Mouse (Mus musculus): ENCODE results near the gene Rsc1a1. TPM values are rescaled to one million over a fixed set of nuclear protein-coding genes. Genes with fewer than 3 reads are reported as not detected.

The Rsc1a1 gene
- polyA plus RNA-seq, 1 experiment from 2014 or later = not detected

GRCm38 (mm10) chr4:141663122-141663931, 22.1 kb downstream of the Rsc1a1 start:
- peaks cover 27% of the 10 kb centered on the region; the same call in 1 of the 2 replicates for H3K36me3 ChIP-seq
- H3K4me3 ChIP-seq = peak overlapping the region; percentile 86
- H3K9me3 ChIP-seq = no peaks in the 10 kb centered on the region
- WGBS = 4% methylated on average over 41 of the region's 47 CpGs
- peak; percentile 41 for ATAC-seq (ENCODE audit: low read depth)
- peak overlapping the region; percentile 86 for H3K27ac ChIP-seq (replicated peaks)
- peak overlapping the region; percentile 88 for H3K4me2 ChIP-seq
- H3K9ac ChIP-seq = peak overlapping the region; percentile 97
- H3K4me1 ChIP-seq (replicated peaks) = peaks cover 23% of the 10 kb centered on the region
- H3K27me3 ChIP-seq = no peaks in the 10 kb centered on the region

- H3K36me3 ChIP-seq = peaks cover 33% of the 10 kb centered on the region
- ATAC-seq (ENCODE audit: low read depth) = no peak
- H3K9me3 ChIP-seq = no peaks in the 10 kb centered on the region
- H3K27me3 ChIP-seq = no peaks in the 10 kb centered on the region
- 84% methylated on average over 11 of the region's 11 CpGs for WGBS
- H3K4me1 ChIP-seq (replicated peaks) = peaks cover 23% of the 10 kb centered on the region
- H3K9ac ChIP-seq = no peak overlapping the region
- H3K4me3 ChIP-seq = no peak overlapping the region
- H3K27ac ChIP-seq (replicated peaks) = no peak overlapping the region
- no peak overlapping the region for H3K4me2 ChIP-seq
These were observed 24.5 kb downstream of the Rsc1a1 start for GRCm38 (mm10) chr4:141660884-141661283.

- Histone ChIP-seq H3K4me2 (no peak overlapping the region), H3K4me3 (no peak overlapping the region), H3K4me1 (replicated peaks) (peaks cover 18% of the 10 kb centered on the region), H3K9ac (no peak overlapping the region), H3K36me3 (peaks cover 33% of the 10 kb centered on the region), H3K27ac (replicated peaks) (no peak overlapping the region), H3K9me3 (no peaks in the 10 kb centered on the region), H3K27me3 (no peaks in the 10 kb centered on the region)
- no peak for ATAC-seq (ENCODE audit: low read depth)
- 71% methylated on average over 4 of the region's 4 CpGs for WGBS
These were observed 25.7 kb downstream of the Rsc1a1 start for GRCm38 (mm10) chr4:141659739-141660138.

GRCm38 (mm10) chr4:141658846-141659484, 26.4 kb downstream of the Rsc1a1 start:
- H3K9ac ChIP-seq = no peak overlapping the region
- H3K27ac ChIP-seq (replicated peaks) = no peak overlapping the region
- H3K4me3 ChIP-seq = no peak overlapping the region
- H3K4me1 ChIP-seq (replicated peaks) = peaks cover 17% of the 10 kb centered on the region
- H3K9me3 ChIP-seq = no peaks in the 10 kb centered on the region
- no peaks in the 10 kb centered on the region for H3K27me3 ChIP-seq
- peaks cover 33% of the 10 kb centered on the region for H3K36me3 ChIP-seq
- H3K4me2 ChIP-seq = no peak overlapping the region
- ATAC-seq (ENCODE audit: low read depth) = no peak
- WGBS = 95% methylated on average over 6 of the region's 6 CpGs

GRCm38 (mm10) chr4:141656932-141657331, 28.5 kb downstream of the Rsc1a1 start:
- H3K36me3 ChIP-seq = peaks cover 45% of the 10 kb centered on the region
- WGBS = 77% methylated on average over 8 of the region's 8 CpGs
- H3K9ac ChIP-seq = no peak overlapping the region
- H3K9me3 ChIP-seq = no peaks in the 10 kb centered on the region
- H3K4me1 ChIP-seq (replicated peaks) = peaks cover 8% of the 10 kb centered on the region
- no peak for ATAC-seq (ENCODE audit: low read depth)
- H3K27ac ChIP-seq (replicated peaks) = no peak overlapping the region
- H3K4me2 ChIP-seq = no peak overlapping the region
- no peak overlapping the region for H3K4me3 ChIP-seq
- no peaks in the 10 kb centered on the region for H3K27me3 ChIP-seq

GRCm38 (mm10) chr4:141655908-141656608, 29.3 kb downstream of the Rsc1a1 start:
- H3K27me3 ChIP-seq = no peaks in the 10 kb centered on the region
- no peak overlapping the region for H3K4me3 ChIP-seq
- H3K9me3 ChIP-seq = no peaks in the 10 kb centered on the region
- H3K4me1 ChIP-seq (replicated peaks) = peaks cover 10% of the 10 kb centered on the region
- 0 out of 2 replicates have a peak overlapping the region, but pooled peaks have one; percentile 5 for H3K27ac ChIP-seq (replicated peaks)
- H3K9ac ChIP-seq = no peak overlapping the region
- peaks cover 46% of the 10 kb centered on the region for H3K36me3 ChIP-seq
- WGBS = 92% methylated on average over 12 of the region's 12 CpGs
- no peak overlapping the region for H3K4me2 ChIP-seq
- no peak for ATAC-seq (ENCODE audit: low read depth)

GRCm38 (mm10) chr4:141654509-141654908, 30.9 kb downstream of the Rsc1a1 start:
- ATAC-seq (ENCODE audit: low read depth) = no peak
- no peaks in the 10 kb centered on the region for H3K27me3 ChIP-seq
- peaks cover 35% of the 10 kb centered on the region for H3K36me3 ChIP-seq
- H3K9me3 ChIP-seq = no peaks in the 10 kb centered on the region
- H3K4me2 ChIP-seq = no peak overlapping the region
- WGBS = 87% methylated on average over 6 of the region's 6 CpGs
- H3K4me3 ChIP-seq = no peak overlapping the region
- H3K27ac ChIP-seq (replicated peaks) = peak overlapping the region; percentile 34
- H3K4me1 ChIP-seq (replicated peaks) = peaks cover 16% of the 10 kb centered on the region
- H3K9ac ChIP-seq = no peak overlapping the region

- Histone ChIP-seq H3K4me3 (no peak overlapping the region), H3K36me3 (peaks cover 32% of the 10 kb centered on the region), H3K27me3 (no peaks in the 10 kb centered on the region), H3K4me1 (replicated peaks) (peaks cover 23% of the 10 kb centered on the region), H3K9me3 (no peaks in the 10 kb centered on the region), H3K27ac (replicated peaks) (peak overlapping the region; percentile 34), H3K4me2 (no peak overlapping the region), H3K9ac (no peak overlapping the region)
- no peak for ATAC-seq (ENCODE audit: low read depth)
- WGBS = 88% methylated on average over 13 of the region's 13 CpGs
These were observed 31.6 kb downstream of the Rsc1a1 start for GRCm38 (mm10) chr4:141653813-141654212.

- 86% methylated on average over 8 of the region's 8 CpGs for WGBS
- Histone ChIP-seq H3K9me3 (no peaks in the 10 kb centered on the region), H3K36me3 (peaks cover 29% of the 10 kb centered on the region), H3K27ac (replicated peaks) (no peak overlapping the region), H3K27me3 (no peaks in the 10 kb centered on the region), H3K4me1 (replicated peaks) (peaks cover 31% of the 10 kb centered on the region), H3K4me2 (no peak overlapping the region), H3K9ac (no peak overlapping the region), H3K4me3 (no peak overlapping the region)
- no peak for ATAC-seq (ENCODE audit: low read depth)
These were observed 32.4 kb downstream of the Rsc1a1 start for GRCm38 (mm10) chr4:141653044-141653443.

- Histone ChIP-seq H3K27ac (replicated peaks) (0 out of 2 replicates have a peak overlapping the region, but pooled peaks have one; percentile 33), H3K27me3 (no peaks in the 10 kb centered on the region), H3K36me3 (peaks cover 26% of the 10 kb centered on the region), H3K4me2 (no peak overlapping the region), H3K4me1 (replicated peaks) (peaks cover 31% of the 10 kb centered on the region), H3K9ac (no peak overlapping the region), H3K4me3 (no peak overlapping the region), H3K9me3 (no peaks in the 10 kb centered on the region)
- WGBS = 80% methylated on average over 10 of the region's 10 CpGs
- ATAC-seq (ENCODE audit: low read depth) = no peak
These were observed 33.5 kb downstream of the Rsc1a1 start for GRCm38 (mm10) chr4:141651944-141652343.

GRCm38 (mm10) chr4:141651286-141651685, 34.1 kb downstream of the Rsc1a1 start:
- Histone ChIP-seq H3K27ac (replicated peaks) (no peak overlapping the region), H3K4me2 (no peak overlapping the region), H3K9me3 (no peaks in the 10 kb centered on the region), H3K36me3 (peaks cover 25% of the 10 kb centered on the region), H3K4me1 (replicated peaks) (peaks cover 31% of the 10 kb centered on the region), H3K9ac (no peak overlapping the region), H3K27me3 (no peaks in the 10 kb centered on the region), H3K4me3 (no peak overlapping the region)
- 85% methylated on average over 6 of the region's 6 CpGs for WGBS
- no peak for ATAC-seq (ENCODE audit: low read depth)

GRCm38 (mm10) chr4:141649244-141649643, 36.2 kb downstream of the Rsc1a1 start:
- Histone ChIP-seq H3K9me3 (no peaks in the 10 kb centered on the region), H3K4me3 (no peak overlapping the region), H3K9ac (no peak overlapping the region), H3K36me3 (peaks cover 25% of the 10 kb centered on the region; the same call in 1 of the 2 replicates), H3K27me3 (no peaks in the 10 kb centered on the region), H3K4me2 (0 out of 2 replicates have a peak overlapping the region, but pooled peaks have one; percentile 16), H3K27ac (replicated peaks) (peak overlapping the region; percentile 75), H3K4me1 (replicated peaks) (peaks cover 33% of the 10 kb centered on the region)
- ATAC-seq (ENCODE audit: low read depth) = no peak
- 64% methylated on average over 6 of the region's 6 CpGs for WGBS

Measured in neural tube, embryonic 13.5 days (tissue).